Mouse (Mus musculus) spleen, postnatal 4 days (tissue): Measurements from ENCODE around the gene Ubb.
A peak's percentile ranks its signal among the peaks of the same experiment; 100 is the strongest.
"Not testable (repeated sequence)": the region's sequence is repeated elsewhere in the genome, so short reads cannot be mapped to it uniquely, and the experiment has no call there.

ENCODE experiments used
- DNase-seq, 2 experiments: peaks; one replicate each; pipeline ENCODE4 v3.0.0; 2022; ENCODE audit warnings: low spot score in 2 of 2

The Ubb gene

DNA sequence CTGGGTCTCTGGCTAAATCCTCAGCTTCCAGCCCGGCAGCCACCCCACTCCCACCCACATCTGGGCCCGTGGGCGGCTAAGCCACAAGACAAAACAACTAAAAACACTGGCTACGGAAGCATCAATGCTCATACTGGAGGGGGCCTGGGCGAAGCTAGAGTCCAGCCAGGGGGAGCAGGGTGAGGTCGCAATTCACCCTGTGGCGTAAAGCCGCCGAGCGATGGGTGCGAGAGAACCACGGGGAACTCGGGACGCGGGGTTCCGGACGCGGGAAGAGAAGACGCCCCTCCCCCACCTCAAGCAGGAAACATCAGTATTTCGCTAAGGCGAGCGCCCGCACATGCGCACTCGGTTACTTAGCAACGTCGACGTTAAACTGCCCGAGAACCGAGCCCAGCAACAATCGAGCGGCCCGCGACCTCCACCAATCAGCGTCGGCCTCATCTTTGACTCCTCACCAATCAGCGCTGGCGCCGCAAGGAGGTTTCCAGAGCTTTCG lies at the start of gene Ubb:
Gene Ubb, plus strand, starts transcription at position 445 of the 499 bp plus-strand sequence.
- DNase-seq = peak; percentile 98 to 99

DNA sequence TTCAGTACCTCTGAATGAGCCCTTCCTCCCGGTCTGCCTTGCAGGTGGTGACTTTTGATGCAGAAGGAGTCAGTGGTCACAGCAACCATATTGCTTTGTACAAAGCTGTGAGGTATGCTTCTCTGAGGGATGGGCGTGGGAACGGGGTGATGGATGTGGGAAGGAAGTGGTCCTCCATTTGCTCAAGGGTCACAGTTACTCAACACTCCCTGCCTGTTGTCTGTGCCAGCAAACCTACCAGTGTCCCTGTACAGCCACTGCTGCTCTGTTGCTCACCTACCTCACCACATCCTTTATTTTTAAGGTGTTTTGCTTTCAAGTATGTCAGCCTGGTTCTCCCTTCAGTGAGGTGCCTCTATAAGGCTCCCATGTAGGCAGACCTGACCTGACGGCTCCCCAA lies 43.3 kb upstream of the Ubb start:
- DNase-seq = no peak

DNA sequence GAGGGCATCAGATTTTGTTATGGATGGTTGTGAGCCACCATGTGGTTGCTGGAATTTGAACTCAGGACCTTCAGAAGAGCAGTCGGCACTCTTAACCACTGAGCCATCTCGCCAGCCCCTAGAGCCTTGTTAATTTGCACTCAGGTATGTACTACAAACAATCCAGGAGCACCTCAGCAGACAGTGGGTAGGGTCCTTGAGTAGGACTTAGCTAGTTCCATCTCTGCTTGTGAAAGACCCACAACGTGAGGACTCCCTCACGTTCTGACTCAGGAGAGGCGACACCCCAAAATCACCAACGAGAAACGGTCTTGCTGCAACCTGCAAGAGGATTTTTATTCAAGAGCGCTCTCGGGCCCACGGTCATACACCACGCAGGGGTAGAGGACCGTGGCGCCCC lies 42.6 kb upstream of the Ubb start:
- DNase-seq = not testable (repeated sequence)

DNA sequence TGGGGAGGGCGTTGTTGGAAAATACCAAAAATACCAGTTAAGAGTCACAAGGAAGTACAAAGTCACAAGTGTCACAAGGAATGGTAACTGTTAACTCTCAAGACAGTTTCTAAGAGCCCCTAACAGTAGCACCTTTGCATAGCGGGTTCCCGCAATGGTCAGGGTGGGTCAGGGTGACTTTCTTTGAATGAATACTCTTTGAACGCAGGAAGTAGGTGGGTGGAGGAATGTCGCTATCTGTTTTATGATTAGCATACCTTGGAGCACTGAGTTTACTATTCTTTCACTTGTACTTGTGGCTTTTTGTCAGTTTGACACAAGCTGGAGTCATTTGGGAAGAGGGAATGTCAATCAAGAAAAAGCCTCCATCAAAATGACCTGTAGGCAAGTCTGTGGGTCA lies 42.2 kb upstream of the Ubb start:
- DNase-seq = not testable (repeated sequence)

DNA sequence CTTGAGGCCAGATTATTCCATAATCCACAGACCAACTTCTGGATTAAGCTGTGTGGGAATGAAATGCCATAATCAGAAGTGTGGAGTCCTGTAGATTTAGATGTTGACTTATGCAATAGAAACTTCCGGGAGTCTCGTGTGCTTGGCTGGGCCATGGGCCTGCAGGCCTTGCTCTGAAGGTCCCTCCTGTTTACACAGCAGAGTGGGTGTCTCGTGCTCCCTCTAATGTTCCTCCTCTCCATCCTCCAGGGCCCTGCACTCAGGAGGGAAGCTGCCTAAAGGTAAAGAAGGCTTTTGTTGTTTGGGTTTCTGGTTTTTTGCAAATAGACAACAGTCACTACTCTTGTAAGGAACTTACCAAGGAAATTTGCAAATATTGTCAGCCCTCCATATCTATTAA lies 41.4 kb upstream of the Ubb start:
- no peak for DNase-seq

DNA sequence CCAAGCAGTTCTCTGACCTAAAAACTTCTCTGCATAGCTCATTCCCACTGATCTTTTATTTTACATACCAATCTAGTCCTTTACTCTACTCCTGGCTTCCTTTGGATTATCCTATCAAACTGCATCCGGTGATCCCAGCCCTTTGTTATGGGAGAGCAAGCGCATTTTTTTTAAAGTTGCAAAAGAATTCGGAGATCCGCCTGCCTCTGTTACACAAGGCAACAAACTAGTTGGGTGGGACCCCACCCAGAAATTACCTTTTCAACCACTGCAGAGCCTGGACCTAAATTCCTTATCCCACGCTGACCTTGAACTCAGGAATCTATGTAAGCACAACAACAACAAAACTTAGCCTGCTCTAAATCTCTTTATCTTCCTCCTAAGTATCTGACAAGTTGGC lies 40.0 kb upstream of the Ubb start:
- no peak for DNase-seq

DNA sequence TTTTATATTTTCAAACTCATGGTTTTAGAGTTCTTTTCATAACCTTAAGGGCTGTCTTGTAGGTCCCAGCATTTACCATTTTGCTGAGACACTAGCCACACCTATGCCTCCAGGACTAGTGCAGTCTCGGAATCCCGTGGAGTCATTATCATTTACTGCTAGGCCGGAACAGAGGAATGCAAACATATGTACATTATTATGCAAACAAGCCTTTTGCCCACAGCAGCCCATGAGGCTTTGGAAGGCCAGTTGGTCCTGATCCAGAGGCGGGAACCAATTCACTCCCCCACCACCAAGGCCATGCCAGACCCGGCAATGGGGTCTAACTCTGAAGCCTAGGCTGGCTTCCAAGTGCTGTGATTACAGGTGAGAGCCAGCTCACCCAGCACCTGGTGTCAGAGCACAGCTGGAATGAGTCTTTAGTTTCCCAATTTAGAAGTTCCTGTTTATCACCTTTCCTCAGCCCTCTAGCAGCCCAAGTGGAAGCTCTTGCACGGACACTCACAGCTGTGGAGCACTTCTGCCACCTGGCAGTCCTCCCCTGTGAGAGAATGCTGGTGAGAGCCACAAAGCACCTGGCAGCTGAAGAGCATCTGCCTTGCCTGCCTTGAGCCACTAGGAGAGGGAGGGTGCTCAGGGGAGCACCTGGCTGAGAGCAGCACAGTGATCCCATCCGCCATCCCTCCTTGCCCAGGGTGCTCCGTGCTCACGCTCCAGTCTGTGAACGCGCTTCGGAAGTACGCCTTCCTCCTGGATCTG lies 39.3 kb upstream of the Ubb start:
- DNase-seq = no peak

DNA sequence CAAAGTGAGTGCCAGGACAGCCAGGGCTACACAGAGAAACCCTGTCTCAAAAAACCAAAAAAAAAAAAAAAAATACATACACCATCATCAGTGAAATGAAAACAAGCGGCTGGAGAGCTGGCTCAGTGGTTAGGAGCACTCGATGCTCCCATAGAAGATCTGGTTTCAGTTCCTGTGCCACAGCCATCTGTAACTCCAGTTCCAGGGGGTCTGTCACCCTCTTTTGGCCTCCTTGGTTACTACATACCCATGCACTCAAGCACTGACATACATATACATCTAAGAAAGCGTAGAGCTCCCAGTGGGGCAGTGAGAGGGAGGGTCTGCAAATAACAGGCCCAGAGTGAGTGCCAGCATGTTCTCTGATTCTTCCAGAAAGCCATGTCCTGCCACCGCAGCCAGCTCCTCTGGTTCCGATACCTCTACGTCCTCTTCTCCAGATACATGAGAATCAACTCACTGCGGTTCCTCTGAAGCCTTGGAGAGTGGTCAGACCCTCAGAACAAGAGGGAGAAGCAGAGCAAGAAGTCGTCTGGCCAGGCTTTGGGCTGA lies 38.4 kb upstream of the Ubb start:
- DNase-seq = no peak

DNA sequence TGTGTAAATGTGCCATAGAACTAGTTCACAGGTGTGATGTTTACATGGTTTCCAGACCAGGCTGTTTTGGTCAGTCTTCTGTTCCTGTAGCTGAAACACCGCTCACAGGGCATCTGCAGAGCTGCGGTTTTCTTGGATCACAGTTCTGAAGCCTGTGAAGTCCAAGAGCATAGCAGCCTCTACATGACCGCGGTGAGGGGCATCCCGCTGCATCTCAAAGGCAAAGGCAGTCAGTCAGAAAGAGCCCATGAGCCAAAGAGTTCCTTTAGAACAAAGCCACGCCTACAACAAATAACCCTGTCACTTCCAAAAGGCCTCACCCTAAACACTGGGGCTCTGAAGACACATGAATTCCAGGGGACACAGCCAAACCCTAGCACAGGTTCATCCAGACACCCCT lies 37.7 kb upstream of the Ubb start:
- DNase-seq = no peak

DNA sequence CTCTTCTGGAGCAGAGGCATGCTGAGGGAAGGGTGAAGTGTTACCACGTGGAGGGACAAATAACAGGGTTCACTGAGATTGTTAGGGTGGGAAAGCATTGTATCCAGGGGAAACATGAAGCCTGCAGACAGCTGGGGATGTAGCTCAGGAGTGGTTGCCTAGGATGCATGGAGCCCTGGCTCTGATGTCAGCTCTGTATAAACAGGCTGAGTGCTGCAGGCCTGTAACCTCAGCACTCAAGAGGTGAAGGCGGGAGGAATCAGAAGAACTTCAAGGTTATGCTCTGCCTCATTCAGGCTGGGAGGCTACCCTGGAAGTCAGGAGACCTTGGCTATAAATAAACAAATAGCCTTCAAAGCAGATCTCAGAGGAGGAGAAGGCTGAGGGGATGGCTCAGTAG lies 32.0 kb upstream of the Ubb start:
- no peak for DNase-seq

DNA sequence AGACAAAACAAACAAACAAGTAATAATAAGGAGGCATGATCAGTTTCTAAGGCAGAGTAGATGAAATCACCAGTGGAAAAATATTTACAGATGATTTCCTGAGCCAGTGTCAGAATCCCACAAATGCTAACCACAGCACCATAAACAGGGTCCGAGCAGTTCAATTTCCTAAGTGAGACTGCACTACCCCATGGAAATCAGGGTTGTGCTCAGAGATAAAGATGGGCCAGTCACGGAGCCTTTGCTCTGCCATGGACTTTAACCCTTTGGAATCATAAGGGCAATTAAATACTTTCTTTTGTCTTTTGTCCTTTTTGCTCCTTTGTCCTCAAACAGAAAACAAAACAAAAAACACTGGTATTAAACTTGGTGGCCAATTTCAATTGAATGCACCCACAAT lies 28.7 kb upstream of the Ubb start:
- DNase-seq = no peak

DNA sequence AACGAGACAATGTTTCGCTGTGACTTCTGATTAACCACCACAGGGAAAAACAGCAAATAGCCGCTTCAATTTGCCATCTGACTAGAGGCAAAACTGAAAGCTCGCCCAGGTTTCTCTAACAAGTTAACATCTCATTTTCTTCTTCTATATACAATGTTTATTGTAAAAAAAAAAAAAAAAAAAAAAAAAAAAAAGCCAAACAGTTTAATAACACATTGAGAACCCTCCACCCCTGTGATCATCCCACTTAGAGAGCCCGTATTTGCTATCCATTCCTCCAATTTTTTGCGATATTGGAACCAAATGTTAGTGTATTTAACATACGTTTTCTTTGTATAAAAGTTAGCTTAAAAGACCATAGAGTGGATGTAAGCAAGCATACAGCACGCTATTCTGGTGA lies 13.9 kb upstream of the Ubb start:
- no peak for DNase-seq

DNA sequence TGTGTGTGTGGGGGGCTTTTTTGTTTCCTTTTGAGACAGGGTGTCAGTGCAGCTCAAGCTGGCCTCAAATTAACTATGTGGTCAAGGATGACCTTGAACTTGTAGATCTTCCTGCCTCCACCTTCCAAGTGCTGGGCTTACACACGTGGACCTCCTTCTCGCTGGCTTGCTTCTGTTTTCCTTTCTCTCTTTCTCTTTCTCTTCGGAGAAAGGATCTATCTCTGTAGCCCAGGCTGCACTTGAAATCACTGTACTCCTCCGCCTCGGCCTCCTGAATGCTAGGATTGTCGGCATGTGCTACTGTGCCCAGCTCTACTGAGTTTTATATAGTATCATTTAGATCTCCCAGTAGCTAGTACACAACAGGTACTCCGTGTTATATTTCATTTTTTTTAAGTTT lies 13.4 kb upstream of the Ubb start:
- DNase-seq = no peak

DNA sequence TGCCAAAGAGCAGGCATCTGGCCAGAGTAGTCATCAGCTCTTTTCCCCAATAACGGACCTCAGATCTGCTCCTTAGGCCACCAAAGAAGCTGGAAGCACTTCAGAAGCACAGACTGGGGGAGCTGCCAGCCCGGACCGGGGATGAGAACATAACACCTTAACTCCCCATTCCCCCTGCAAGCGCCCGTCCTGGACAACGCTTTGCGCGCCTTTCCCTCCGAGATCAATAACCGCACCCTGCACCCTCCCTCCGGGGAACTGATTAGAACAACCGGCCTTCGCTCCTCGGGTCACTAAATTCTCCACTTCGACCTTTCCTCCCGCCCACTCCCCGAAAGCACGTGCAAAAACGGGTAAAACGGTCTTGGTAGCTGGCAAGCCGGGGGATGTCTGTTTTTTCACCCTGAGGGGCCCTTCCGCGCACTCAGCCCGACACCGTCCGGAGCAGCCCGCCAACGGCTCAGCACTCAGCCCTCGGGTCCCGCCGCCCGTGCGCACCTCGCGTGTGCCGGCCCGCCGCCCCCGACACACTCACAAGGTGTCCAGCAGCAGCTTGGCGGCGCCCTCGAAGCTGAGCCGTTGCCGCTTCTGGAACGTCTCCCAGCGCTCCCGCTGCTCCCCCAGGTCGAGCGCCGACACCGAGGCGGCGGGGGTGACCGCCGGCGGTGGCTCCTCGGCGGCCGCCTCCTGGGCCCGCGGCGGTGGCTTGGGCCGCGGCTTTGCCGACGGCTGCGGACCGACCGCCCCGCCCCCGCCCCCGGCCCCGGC lies 12.5 kb upstream of the Ubb start:
- DNase-seq = peak; percentile 56 to 86

DNA sequence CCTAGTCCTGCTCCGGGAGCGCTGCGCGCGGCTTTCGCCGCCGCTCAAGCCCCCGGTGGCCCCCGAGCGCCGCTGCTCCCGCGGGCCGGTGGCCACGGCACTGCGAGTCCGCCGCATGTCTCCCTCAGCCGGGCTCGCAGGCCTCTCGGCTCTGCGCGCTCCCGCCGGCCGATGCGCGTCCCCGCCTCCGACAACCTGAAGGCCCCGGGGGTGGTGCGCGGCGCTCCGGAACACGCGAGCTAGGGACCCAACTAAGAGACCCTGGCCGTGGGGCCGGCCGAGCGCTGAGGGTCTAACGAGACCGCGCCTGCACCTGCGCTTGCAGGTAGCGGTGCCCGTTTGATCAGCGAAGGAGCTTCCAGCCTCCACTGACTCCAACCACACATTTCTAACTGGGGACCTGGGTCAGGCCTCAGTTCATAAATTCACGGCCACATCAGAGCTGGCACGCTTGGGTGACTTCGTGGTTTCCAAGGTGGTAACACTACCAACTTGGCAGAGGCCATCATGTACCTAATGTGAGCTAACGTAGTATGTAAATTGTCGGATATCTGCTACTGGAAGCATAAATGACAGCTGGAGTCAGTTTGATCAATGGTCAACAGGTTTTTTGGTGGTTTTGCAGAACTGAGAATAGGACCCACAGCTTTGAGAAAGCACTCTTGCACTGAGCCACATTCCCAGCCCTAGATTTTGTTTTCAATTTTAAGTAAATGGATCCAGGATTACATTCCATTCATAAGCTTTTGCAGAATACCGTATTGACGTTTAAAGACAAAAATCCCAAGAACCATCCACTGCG lies 11.7 kb upstream of the Ubb start, which contains the start of gene Cenpv:
Gene Cenpv, minus strand, starts transcription at position 173 of the 802 bp plus-strand sequence.
- DNase-seq = peak; percentile 70 to 87

DNA sequence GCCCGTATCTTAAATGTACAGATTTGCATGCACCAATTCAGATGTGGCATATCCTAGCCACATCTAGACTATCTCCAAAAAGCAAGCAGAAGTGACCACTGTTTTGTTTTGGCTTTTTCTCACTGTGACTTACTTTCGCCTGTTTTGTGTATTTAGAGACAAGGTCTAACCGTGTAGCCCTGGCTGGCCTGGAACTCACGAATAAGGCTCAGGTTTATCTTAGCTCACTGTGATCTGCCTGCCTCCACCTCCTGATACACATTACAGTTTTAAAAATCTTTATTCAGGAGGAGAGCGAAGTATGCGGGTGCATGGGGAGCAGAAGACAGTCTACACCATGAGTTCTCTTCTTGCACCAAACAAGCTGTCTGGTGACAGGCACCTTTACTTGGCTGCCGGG lies 10.8 kb upstream of the Ubb start:
- DNase-seq = no peak

DNA sequence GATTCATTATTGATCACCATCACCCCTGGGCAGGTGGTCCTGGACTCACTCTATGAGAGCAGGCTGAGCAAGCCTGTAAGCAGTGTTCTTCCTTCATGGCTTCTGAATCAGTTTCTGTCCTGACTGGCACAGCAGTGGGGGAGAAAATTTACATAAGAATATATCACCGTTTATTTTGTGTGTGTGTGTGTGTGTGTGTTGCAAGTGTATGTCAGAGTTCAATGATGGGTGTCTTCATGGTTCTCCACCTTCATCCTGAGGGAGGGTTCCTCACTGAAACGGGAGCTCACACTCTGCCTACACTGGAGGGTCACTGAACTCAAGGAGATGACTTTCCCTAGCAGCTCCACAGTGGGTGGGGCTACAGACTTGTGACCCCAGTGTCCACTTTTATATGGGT lies 10.0 kb upstream of the Ubb start:
- no peak for DNase-seq

DNA sequence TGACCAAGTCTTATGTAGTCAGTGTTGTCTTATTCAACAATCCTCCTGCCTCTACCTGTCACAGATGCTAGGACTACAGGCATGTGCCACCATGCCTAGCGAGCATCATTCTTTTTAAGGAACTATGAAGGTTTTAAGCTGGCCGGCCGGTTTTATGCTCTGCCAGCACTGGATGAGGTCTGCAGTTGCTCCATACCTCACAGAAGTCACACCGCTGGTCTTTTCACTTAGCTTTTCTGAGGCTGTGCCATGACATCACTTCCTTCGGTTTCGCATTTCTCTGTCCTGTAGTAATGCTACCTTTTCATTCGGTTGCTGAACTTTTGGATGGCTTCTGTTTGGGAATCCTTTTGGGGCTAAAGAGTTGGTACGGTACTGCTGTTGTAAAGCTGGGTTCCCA lies 9.4 kb upstream of the Ubb start:
- no peak for DNase-seq

DNA sequence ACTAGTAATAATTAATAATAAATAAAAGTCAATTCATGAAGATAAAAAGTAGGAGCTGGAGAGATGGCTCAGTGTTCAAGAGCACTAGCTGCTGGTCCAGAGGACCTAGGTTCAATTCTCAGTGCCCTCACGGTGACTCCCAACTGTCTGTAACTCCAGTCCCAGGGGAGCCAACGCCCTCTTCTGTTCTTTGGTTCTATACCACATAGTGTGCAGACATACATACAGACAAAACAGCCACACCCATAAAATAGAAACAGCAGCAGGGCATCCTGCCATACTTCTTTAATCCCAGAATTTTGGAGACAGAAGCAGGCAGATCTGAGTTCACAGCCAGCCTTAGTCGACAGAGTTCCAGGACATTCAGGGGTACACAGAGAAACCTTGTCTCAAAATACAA lies 7.0 kb upstream of the Ubb start:
- no peak for DNase-seq

DNA sequence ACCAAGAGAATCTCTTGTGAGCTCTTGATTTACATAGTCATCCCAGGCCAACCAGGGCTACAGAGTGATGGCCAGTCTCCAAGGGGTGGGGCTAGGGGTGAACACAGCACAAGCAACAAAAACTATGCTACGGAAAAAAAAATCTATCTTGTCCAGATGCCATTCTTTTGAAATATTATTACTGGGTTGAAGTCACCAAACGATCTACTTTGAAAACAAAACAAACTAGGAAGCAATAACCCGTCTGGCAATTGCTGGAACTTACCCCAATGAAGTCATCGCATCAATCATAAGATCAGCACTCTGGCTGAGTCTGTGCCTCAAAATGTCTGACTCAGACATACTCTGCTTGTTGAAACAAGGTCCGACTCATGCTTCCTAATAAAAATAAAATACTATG lies 1.2 kb upstream of the Ubb start:
- peak in 1 of 2 experiments; percentile 55 for DNase-seq

DNA sequence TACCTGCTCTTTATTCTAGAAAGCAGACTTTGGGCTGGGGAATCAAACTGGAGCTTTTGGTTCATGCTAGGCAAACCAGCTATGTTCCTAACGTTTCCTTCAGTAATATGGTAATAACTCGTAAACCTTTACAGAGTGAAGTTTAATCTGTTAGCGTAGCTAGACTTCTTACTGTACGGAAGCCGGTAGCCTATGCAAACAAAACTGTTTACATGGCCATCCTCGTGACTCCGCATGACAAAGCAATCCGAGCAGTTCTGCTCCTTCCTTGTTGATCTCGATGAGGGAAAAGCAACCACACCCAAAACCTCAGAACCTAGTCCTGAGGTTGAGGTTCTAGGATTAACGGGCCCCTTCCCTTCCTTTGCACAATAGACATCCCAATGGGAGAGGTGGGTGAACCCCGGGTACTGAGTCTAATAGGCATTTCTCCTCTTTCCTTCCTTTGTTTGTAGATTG lies 715 bp upstream of the Ubb start:
- peak; percentile 57 to 74 for DNase-seq
